Mouse (Mus musculus) midbrain, postnatal 0 days (tissue): ENCODE data around the gene Tpst2. TPM values are rescaled to one million over a fixed set of nuclear protein-coding genes. Genes with fewer than 3 reads are reported as not detected.
A peak's percentile ranks its signal among the peaks of the same experiment; 100 is the strongest.

ENCODE experiments used
- ATAC-seq: fragments of 200-750 bp; cut with Nextera tagmentation; 2 replicates; pipeline ENCODE4 v1.8.0; 2017; ENCODE audit warnings: moderate number of reproducible peaks, mild to moderate bottlenecking, moderate TSS enrichment, moderate library complexity; ENCODE audit not compliant: low FRiP score
- DNase-seq: peaks from one replicate; pipeline ENCODE4 v3.0.0-alpha.2; 2015; ENCODE audit warnings: low spot score
- H3K27ac ChIP-seq: fragments of 300-500 bp; sonication (generic); 2 replicates; pipeline ENCODE4 v1.5.1; 2014; ENCODE audit warnings: low read depth, mild to moderate bottlenecking, low read length, mixed read lengths
- H3K27me3 ChIP-seq: fragments of 300-500 bp; sonication (generic); 2 replicates; pipeline ENCODE4 v1.6.1; 2014; ENCODE audit warnings: low read length, control low read depth, mixed read lengths; ENCODE audit not compliant: insufficient read depth
- H3K36me3 ChIP-seq: fragments of 300-500 bp; sonication (generic); 2 replicates; pipeline ENCODE4 v1.6.1; 2014; ENCODE audit warnings: low read length, control low read depth, mixed read lengths; ENCODE audit not compliant: insufficient read depth
- H3K4me1 ChIP-seq: fragments of 300-500 bp; sonication (generic); 2 replicates; pipeline ENCODE4 v1.6.1; 2014; ENCODE audit warnings: mild to moderate bottlenecking, control low read depth, antibody characterized with exemption, low read length, mixed read lengths; ENCODE audit not compliant: insufficient read depth
- H3K4me2 ChIP-seq: fragments of 300-500 bp; sonication (generic); 2 replicates; pipeline ENCODE4 v1.6.1; 2014; ENCODE audit warnings: low read depth, mild to moderate bottlenecking, low read length, mixed read lengths; ENCODE audit not compliant: poor library complexity, severe bottlenecking
- H3K4me3 ChIP-seq: fragments of 300-500 bp; sonication (generic); 2 replicates; pipeline ENCODE4 v1.5.1; 2014; ENCODE audit warnings: low read depth, mild to moderate bottlenecking, low read length, moderate library complexity
- H3K9ac ChIP-seq: fragments of 300-500 bp; sonication (generic); replicated peaks from 2 replicates; pipeline ENCODE4 v1.6.1; 2014; ENCODE audit warnings: mild to moderate bottlenecking, low read length, moderate library complexity, mixed read lengths; ENCODE audit not compliant: poor library complexity, severe bottlenecking
- H3K9me3 ChIP-seq: fragments of 300-500 bp; sonication (generic); 2 replicates; pipeline ENCODE4 v1.6.1; 2016; ENCODE audit warnings: low read length, control low read depth
- CTCF ChIP-seq: IDR thresholded peaks from 2 replicates; pipeline ENCODE4 v1.5.1; 2016; ENCODE audit warnings: antibody characterized with exemption, mild to moderate bottlenecking
- WGBS: fragments of 180-500 bp; shearing (Covaris S2); extraction: QIAGEN DNeasy Blood & Tissue Kit; methylation state at CpG from one replicate; pipeline ENCODE4 v1.1.7; 2014; 5-methylcytosine and 5-hydroxymethylcytosine counted together
- polyA plus RNA-seq: library from polyadenylated mRNA; unstranded; fragments of >200 nt; fragmentation: Nextera tagmentation; extraction: Ambion mirVana; gene quantifications from 2 replicates; pipeline ENCODE4 v1.2.1, GENCODE M21; 2015
- total RNA-seq: library from RNA; depleted of rRNA; stranded (reverse); fragments of >200 nt; gene quantifications from 2 replicates; pipeline ENCODE4 v1.2.3, GENCODE M21; 2014

The Tpst2 gene
- total and polyA plus RNA-seq, 2 experiments from 2014 or later: 37.1 to 37.3 TPM

- no peak for TF ChIP-seq CTCF
- WGBS: 77% methylated on average over 2 of the region's 2 CpGs
These were observed 24.1 kb upstream of the Tpst2 start, which contains the start of gene Cryba4 for GRCm38 (mm10) chr5:112252400-112252799. TSS of gene Cryba4 (minus strand) at chr5:112252518.

GRCm38 (mm10) chr5:112253169-112253568 lies 23.3 kb upstream of the Tpst2 start:
- Histone ChIP-seq H3K4me3 (no peak overlapping the region), H3K4me1 (no peaks in the 10 kb centered on the region), H3K4me2 (no peak overlapping the region), H3K27me3 (no peaks in the 10 kb centered on the region), H3K27ac (no peak overlapping the region), H3K9me3 (no peaks in the 10 kb centered on the region), H3K9ac (no peak overlapping the region), H3K36me3 (no peaks in the 10 kb centered on the region)
- TF ChIP-seq CTCF: no peak
- 21% methylated on average over 8 of the region's 8 CpGs for WGBS
- ATAC-seq (no peak), DNase-seq (no peak)

More at GRCm38 (mm10) chr5:112252400-112252799, 24.1 kb upstream of the Tpst2 start, which contains the start of gene Cryba4:
- no peaks in the 10 kb centered on the region for H3K9me3 ChIP-seq
- H3K27me3 ChIP-seq: no peaks in the 10 kb centered on the region
- H3K4me2 ChIP-seq: no peak within 1 kb of the TSS
- H3K4me3 ChIP-seq: no peak within 1 kb of the TSS
- H3K27ac ChIP-seq: no peak within 1 kb of the TSS
- no peak for ATAC-seq
- H3K9ac ChIP-seq: no peak within 1 kb of the TSS
- H3K36me3 ChIP-seq: no peaks in the 10 kb centered on the region
- no peak for DNase-seq
- H3K4me1 ChIP-seq: no peaks in the 10 kb centered on the region

GRCm38 (mm10) chr5:112254282-112254806 lies 22.1 kb upstream of the Tpst2 start:
- no peak for ATAC-seq

GRCm38 (mm10) chr5:112255426-112255825 lies 21.1 kb upstream of the Tpst2 start, which contains the start of gene Crybb1:
TSS of gene Crybb1 (plus strand) at chr5:112255815.
- H3K36me3 ChIP-seq: no peaks in the 10 kb centered on the region
- ATAC-seq (no peak), DNase-seq (peak; percentile 39)
- no peaks in the 10 kb centered on the region for H3K4me1 ChIP-seq
- no peak within 1 kb of the TSS for H3K9ac ChIP-seq
- no peak for TF ChIP-seq CTCF
- no peak within 1 kb of the TSS for H3K4me3 ChIP-seq
- 52% methylated on average over 3 of the region's 3 CpGs for WGBS
- no peaks in the 10 kb centered on the region for H3K9me3 ChIP-seq
- no peak within 1 kb of the TSS for H3K4me2 ChIP-seq
- H3K27ac ChIP-seq: peak within 1 kb of the TSS; percentile 18; the same call in 1 of the 2 replicates
- H3K27me3 ChIP-seq: no peaks in the 10 kb centered on the region

More at GRCm38 (mm10) chr5:112254282-112254806, 22.1 kb upstream of the Tpst2 start:
- Histone ChIP-seq H3K27ac (no peak overlapping the region), H3K36me3 (no peaks in the 10 kb centered on the region), H3K4me3 (no peak overlapping the region), H3K27me3 (no peaks in the 10 kb centered on the region), H3K4me2 (no peak overlapping the region), H3K9ac (no peak overlapping the region), H3K9me3 (no peaks in the 10 kb centered on the region), H3K4me1 (no peaks in the 10 kb centered on the region)
- TF ChIP-seq CTCF: no peak
- DNase-seq: peak; percentile 70
- WGBS: 54% methylated on average over 7 of the region's 7 CpGs

- H3K9me3 ChIP-seq: no peaks in the 10 kb centered on the region
- H3K27me3 ChIP-seq: no peaks in the 10 kb centered on the region
- no peak overlapping the region for H3K9ac ChIP-seq
- H3K4me2 ChIP-seq: no peak overlapping the region
- no peak overlapping the region for H3K4me3 ChIP-seq
- no peaks in the 10 kb centered on the region for H3K4me1 ChIP-seq
- no peaks in the 10 kb centered on the region for H3K36me3 ChIP-seq
- no peak overlapping the region for H3K27ac ChIP-seq
- no peak for ATAC-seq
- peak; percentile 46 for DNase-seq
- WGBS: 86% methylated on average over 9 of the region's 9 CpGs
- no peak for TF ChIP-seq CTCF
These were observed 20.0 kb upstream of the Tpst2 start for GRCm38 (mm10) chr5:112256457-112256856.

GRCm38 (mm10) chr5:112257896-112258295 lies 18.6 kb upstream of the Tpst2 start:
- no peak overlapping the region for H3K9ac ChIP-seq
- ATAC-seq: no peak
- DNase-seq: no peak
- H3K4me3 ChIP-seq: no peak overlapping the region
- no peak overlapping the region for H3K27ac ChIP-seq
- TF ChIP-seq CTCF: no peak
- H3K9me3 ChIP-seq: no peaks in the 10 kb centered on the region
- H3K27me3 ChIP-seq: no peaks in the 10 kb centered on the region
- no peak overlapping the region for H3K4me2 ChIP-seq
- no peaks in the 10 kb centered on the region for H3K4me1 ChIP-seq
- no peaks in the 10 kb centered on the region for H3K36me3 ChIP-seq
- 79% methylated on average over 3 of the region's 3 CpGs for WGBS
